Mouse (Mus musculus) E14TG2a.4 (cell line): ENCODE measurements around the gene Dvl2.

ENCODE experiments used
- CTCF ChIP-seq: conservative IDR thresholded peaks from 2 replicates; pipeline ENCODE4 v1.5.1; 2014; ENCODE audit warnings: low read length
- NANOG ChIP-seq: IDR thresholded peaks from 2 replicates; pipeline ENCODE4 v1.6.1; 2014; ENCODE audit warnings: borderline replicate concordance, low read length, mixed read lengths
- POU5F1 ChIP-seq: IDR thresholded peaks from 2 replicates; pipeline ENCODE4 v1.6.1; 2014; ENCODE audit warnings: low read length, borderline replicate concordance

DNA sequence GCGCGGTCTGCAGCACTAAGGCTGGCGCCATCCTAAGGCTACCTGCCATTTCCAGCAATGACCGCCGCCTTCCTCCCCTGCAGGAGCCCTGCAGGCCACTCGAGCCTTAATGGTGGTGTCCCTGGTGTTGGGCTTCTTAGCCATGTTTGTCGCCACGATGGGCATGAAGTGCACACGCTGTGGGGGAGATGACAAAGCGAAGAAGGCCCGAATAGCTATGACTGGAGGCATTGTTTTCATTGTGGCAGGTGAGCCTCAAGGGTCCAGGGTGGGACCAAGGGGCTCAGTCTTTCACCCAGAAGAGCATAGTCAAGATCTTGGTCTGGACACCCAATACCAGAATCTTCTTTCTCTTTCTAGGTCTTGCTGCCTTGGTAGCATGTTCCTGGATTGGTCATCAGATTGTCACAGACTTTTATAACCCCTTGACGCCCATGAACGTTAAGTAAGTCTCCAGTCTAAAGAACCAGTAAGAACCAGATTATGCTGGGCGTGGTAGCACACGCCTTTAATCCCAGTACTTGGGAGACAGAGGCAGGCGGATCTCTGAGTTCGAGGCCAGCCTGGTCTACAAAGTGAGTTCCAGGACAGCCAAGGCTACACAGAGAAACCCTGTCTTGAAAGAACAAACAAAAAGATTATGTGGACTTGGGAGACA is 33.4 kb upstream of the Dvl2 start:
- TF ChIP-seq CTCF, result no peak
- no peak for TF ChIP-seq POU5F1
- TF ChIP-seq NANOG, result no peak
